Mouse (Mus musculus): ENCODE measurements around the gene Sae1. TPM values are rescaled to one million over a fixed set of nuclear protein-coding genes. Genes with fewer than 3 reads are reported as not detected.
"Not testable (repeated sequence)": the region's sequence is repeated elsewhere in the genome, so short reads cannot be mapped to it uniquely, and the experiment has no call there.

The Sae1 gene
- polyA plus RNA-seq, 1 experiment, result 31.0 TPM

DNA sequence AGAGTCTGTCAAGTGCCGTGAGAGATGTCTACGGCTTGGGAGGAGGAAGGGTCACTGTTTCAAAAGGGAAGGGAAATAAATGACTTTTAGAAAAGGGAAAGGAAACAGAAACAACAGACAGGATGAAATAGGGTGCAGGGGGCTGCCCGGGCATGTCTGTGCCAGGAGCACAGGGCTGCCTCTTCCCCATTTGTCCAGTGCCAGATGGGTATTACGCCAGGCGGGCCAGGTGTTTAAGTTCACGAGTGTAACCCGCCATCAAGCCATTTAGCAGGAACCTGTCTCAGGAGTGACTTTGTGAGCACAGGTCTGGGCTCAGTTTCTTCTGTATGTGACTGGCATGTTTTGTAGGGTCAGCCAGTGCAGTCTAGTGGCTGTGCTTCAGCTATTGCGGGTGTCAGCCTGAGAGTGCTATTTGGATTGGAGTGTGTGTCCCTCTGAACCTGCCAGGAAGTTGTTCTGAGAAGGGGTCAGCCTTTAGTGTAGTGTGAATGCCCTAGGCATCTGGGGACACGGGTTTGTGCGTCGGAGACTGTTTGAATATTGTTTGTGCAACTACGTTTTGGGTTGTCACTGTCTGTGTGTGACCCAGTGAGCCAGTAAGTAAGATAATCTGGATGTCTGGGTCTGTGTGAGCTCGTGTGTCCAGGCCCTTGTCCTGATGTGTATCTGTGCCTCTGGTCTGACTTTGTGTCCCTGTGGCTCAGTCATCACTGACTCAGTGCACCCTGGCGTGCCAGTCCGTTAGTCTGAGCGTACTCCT, 78.9 kb downstream of the Sae1 start:
- TF ChIP-seq POLR2A (IDR thresholded peaks at IDR 0.05; ENCODE audit: borderline replicate concordance, extremely low read depth, low read depth, low read length), result no peak
- TF ChIP-seq CTCF (IDR thresholded peaks at IDR 0.05; ENCODE audit: insufficient read depth, low read length), result no peak

DNA sequence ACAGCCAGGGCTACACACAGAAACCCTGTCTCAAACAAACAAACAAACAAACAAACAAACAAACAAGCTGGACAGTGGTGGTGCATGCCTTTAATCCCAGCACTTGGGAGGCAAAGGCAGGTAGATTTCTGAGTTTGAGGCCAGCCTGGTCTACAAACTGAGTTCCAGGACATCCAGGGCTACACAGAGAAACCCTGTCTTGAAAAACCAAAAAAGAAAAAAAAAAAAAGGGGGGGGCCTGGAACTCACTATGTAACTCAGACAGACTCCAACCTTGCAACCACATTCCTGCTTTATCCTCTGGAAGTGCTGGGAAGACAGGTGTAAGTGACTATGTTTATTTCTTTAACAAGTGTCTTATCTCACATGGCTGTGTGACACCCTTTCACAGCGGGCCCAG, 79.5 kb downstream of the Sae1 start, which contains the start of gene Bbc3:
TSS of gene Bbc3 (plus strand) at position 301 of the 400 bp plus-strand sequence.
- H3K4me1 ChIP-seq (ENCODE audit: control insufficient read depth, insufficient read depth, low read length); DNase-seq: not testable (repeated sequence)
- WGBS, result 38% methylated on average over 1 of the region's 1 CpGs
- H3K4me3 ChIP-seq (replicated peaks; ENCODE audit: extremely low read depth, low read depth, low read length), result peak within 1 kb of the TSS; percentile 53

More for the DNA sequence above, 78.9 kb downstream of the Sae1 start:
- peak overlapping the region; percentile 53 for H3K4me3 ChIP-seq (replicated peaks; ENCODE audit: extremely low read depth, low read depth, low read length)
- no peak for DNase-seq
- peaks cover 8% of the 10 kb centered on the region for H3K4me1 ChIP-seq (ENCODE audit: control insufficient read depth, insufficient read depth, low read length)
- 27% methylated on average over 16 of the region's 16 CpGs for WGBS

GRCm38 (mm10) chr7:16307141-16307540, 80.5 kb downstream of the Sae1 start:
- 81% methylated on average over 6 of the region's 6 CpGs for WGBS
- H3K4me3 ChIP-seq (replicated peaks; ENCODE audit: extremely low read depth, low read depth, low read length); H3K4me1 ChIP-seq (ENCODE audit: control insufficient read depth, insufficient read depth, low read length); DNase-seq: not testable (repeated sequence)

DNA sequence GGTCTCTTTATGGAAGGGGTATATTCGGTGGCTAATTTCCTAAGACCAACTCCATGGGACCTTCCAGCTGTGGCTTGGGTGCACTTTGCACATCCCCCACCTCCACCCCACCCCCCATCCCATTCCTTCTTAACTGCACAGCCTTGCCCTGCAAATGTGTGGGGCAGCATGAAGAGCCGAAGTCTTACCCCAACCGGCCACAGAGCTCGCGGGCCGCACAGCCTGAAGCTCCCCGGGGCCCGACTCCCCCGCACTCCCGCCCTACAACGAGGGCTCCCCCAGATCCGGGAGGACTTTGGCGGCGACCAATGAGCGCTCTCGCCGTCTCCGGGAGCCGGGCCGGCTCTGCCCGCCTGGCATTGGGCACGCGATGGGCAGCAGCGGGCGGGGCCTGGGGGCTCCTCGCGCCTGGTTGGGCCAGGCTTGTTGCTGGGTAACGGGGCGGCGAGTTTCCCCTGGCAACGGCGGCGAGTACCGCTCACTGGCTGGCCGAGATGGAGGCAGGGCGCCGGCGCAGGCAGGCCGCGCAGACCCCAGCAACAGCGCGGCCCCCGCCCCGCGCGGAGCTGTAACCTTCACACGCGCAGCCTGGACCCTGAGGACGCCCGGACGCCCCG, 88.1 kb downstream of the Sae1 start:
- DNase-seq, result peak; percentile 86
- TF ChIP-seq CTCF (IDR thresholded peaks at IDR 0.05; ENCODE audit: insufficient read depth, low read length) (no peak), POLR2A (IDR thresholded peaks at IDR 0.05; ENCODE audit: borderline replicate concordance, extremely low read depth, low read depth, low read length) (no peak)
- 1% methylated on average over 52 of the region's 52 CpGs for WGBS
- no peak overlapping the region for H3K4me3 ChIP-seq (replicated peaks; ENCODE audit: extremely low read depth, low read depth, low read length)
- peaks cover 6% of the 10 kb centered on the region; the same call in 1 of the 2 replicates for H3K4me1 ChIP-seq (ENCODE audit: control insufficient read depth, insufficient read depth, low read length)

DNA sequence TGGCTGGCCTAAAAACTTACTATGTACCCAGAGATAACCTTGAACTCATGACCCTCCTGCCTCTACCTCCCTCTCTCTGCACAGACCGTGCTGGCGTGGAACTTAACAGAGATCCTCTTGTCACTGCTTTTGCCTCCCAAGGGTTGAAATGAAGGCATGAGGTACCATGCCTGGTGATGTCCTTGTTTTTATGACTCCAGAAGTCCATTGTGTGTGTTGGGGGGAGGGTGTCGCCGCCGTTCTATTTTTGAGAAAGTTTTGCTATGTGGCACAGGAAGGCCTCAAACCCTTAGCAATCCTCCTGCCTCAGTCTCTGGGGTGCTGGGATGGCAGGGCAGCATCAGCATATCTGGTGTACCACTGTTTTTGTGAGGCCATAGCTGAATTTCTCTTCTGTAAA, 88.7 kb downstream of the Sae1 start:
- TF ChIP-seq CTCF (IDR thresholded peaks at IDR 0.05; ENCODE audit: insufficient read depth, low read length) (no peak), POLR2A (IDR thresholded peaks at IDR 0.05; ENCODE audit: borderline replicate concordance, extremely low read depth, low read depth, low read length) (no peak)
- Histone ChIP-seq H3K4me3 (replicated peaks; ENCODE audit: extremely low read depth, low read depth, low read length) (no peak overlapping the region), H3K4me1 (ENCODE audit: control insufficient read depth, insufficient read depth, low read length) (peaks cover 6% of the 10 kb centered on the region; the same call in 1 of the 2 replicates)
- no peak for DNase-seq
- 76% methylated on average over 5 of the region's 5 CpGs for WGBS

- TF ChIP-seq POLR2A (IDR thresholded peaks at IDR 0.05; ENCODE audit: borderline replicate concordance, extremely low read depth, low read depth, low read length) (no peak), CTCF (IDR thresholded peaks at IDR 0.05; ENCODE audit: insufficient read depth, low read length) (no peak)
- WGBS, result 69% methylated on average over 2 of the region's 2 CpGs
- DNase-seq, result no peak
- Histone ChIP-seq H3K4me3 (replicated peaks; ENCODE audit: extremely low read depth, low read depth, low read length) (no peak overlapping the region), H3K4me1 (ENCODE audit: control insufficient read depth, insufficient read depth, low read length) (peaks cover 6% of the 10 kb centered on the region; the same call in 1 of the 2 replicates)
Observed at GRCm38 (mm10) chr7:16297616-16298015, 90.0 kb downstream of the Sae1 start.

- TF ChIP-seq POLR2A (IDR thresholded peaks at IDR 0.05; ENCODE audit: borderline replicate concordance, extremely low read depth, low read depth, low read length), result peak; percentile 18; the same call in 1 of the 2 replicates
- no peak for TF ChIP-seq CTCF (IDR thresholded peaks at IDR 0.05; ENCODE audit: insufficient read depth, low read length)
- 1% methylated on average over 21 of the region's 22 CpGs for WGBS
- Histone ChIP-seq H3K4me1 (ENCODE audit: control insufficient read depth, insufficient read depth, low read length) (peaks cover 6% of the 10 kb centered on the region; the same call in 1 of the 2 replicates), H3K4me3 (replicated peaks; ENCODE audit: extremely low read depth, low read depth, low read length) (peak overlapping the region; percentile 47)
- peak; percentile 90 for DNase-seq
Observed at GRCm38 (mm10) chr7:16296766-16297390, 90.7 kb downstream of the Sae1 start.

GRCm38 (mm10) chr7:16296146-16296545, 91.5 kb downstream of the Sae1 start:
- no peak for DNase-seq
- 30% methylated on average over 2 of the region's 2 CpGs for WGBS

GRCm38 (mm10) chr7:16295321-16295900, 92.2 kb downstream of the Sae1 start:
- DNase-seq, result peak; percentile 82
- H3K4me1 ChIP-seq (ENCODE audit: control insufficient read depth, insufficient read depth, low read length), result peaks cover 6% of the 10 kb centered on the region; the same call in 1 of the 2 replicates
- TF ChIP-seq CTCF (IDR thresholded peaks at IDR 0.05; ENCODE audit: insufficient read depth, low read length) (no peak), POLR2A (IDR thresholded peaks at IDR 0.05; ENCODE audit: borderline replicate concordance, extremely low read depth, low read depth, low read length) (peak; percentile 55; the same call in 1 of the 2 replicates)
- under 1% methylated on average over 41 of the region's 41 CpGs for WGBS
- H3K4me3 ChIP-seq (replicated peaks; ENCODE audit: extremely low read depth, low read depth, low read length), result peak overlapping the region; percentile 74

More at GRCm38 (mm10) chr7:16296146-16296545, 91.5 kb downstream of the Sae1 start:
- TF ChIP-seq CTCF (IDR thresholded peaks at IDR 0.05; ENCODE audit: insufficient read depth, low read length), result no peak
- TF ChIP-seq POLR2A (IDR thresholded peaks at IDR 0.05; ENCODE audit: borderline replicate concordance, extremely low read depth, low read depth, low read length), result no peak
- Histone ChIP-seq H3K4me3 (replicated peaks; ENCODE audit: extremely low read depth, low read depth, low read length) (no peak overlapping the region), H3K4me1 (ENCODE audit: control insufficient read depth, insufficient read depth, low read length) (peaks cover 6% of the 10 kb centered on the region; the same call in 1 of the 2 replicates)

All from lung, adult 2 months (tissue).